Mouse (Mus musculus) CH12.LX (cell line): ENCODE results near the gene Tns3. TPM values are rescaled to one million over a fixed set of nuclear protein-coding genes. Genes with fewer than 3 reads are reported as not detected.

ENCODE experiments used
- DNase-seq: peaks from one replicate; pipeline ENCODE4 v3.0.0-alpha.2; 2013; ENCODE audit errors: extremely low read depth
- H3K27ac ChIP-seq: 2 replicates; pipeline ENCODE4 v1.5.1; 2012; ENCODE audit warnings: low read depth, mild to moderate bottlenecking, control low read depth, moderate library complexity; ENCODE audit not compliant: insufficient read depth
- H3K27me3 ChIP-seq: replicated peaks from 2 replicates; pipeline ENCODE3; 2012; ENCODE audit warnings: inconsistent platforms
- H3K36me3 ChIP-seq, 2 experiments: replicated peaks in 1 of 2; 2 replicates each; pipeline versions ENCODE3 to v1.6.1; 2012; ENCODE audit warnings: inconsistent platforms in 1 of 2, low read length in 1 of 2, mild to moderate bottlenecking in 1 of 2, mixed read lengths in 1 of 2, moderate library complexity in 1 of 2; ENCODE audit not compliant: control insufficient read depth in 1 of 2, insufficient read depth in 1 of 2
- H3K4me1 ChIP-seq, 2 experiments: 2 replicates each; pipeline ENCODE4 v1.6.1; 2012; ENCODE audit warnings: inconsistent platforms in 1 of 2, moderate library complexity in 1 of 2; ENCODE audit not compliant: insufficient read depth in 2 of 2, control insufficient read depth in 1 of 2
- H3K4me2 ChIP-seq: 2 replicates; pipeline ENCODE4 v1.6.1; 2012; ENCODE audit warnings: low read depth, mild to moderate bottlenecking, control low read depth; ENCODE audit not compliant: poor library complexity, insufficient read depth, severe bottlenecking
- H3K4me3 ChIP-seq, 3 experiments: fragments of 150-350 bp in 1 of 3; sonication (generic) in 1 of 3; replicated peaks in 1 of 3; 2 replicates each; pipeline versions ENCODE3 to v1.5.1; 2011 to 2012; ENCODE audit warnings: low read depth in 2 of 3, low read length in 2 of 3, mild to moderate bottlenecking in 2 of 3, moderate library complexity in 2 of 3, control low read depth in 1 of 3, improper control_type of control experiment in 1 of 3, inconsistent platforms in 1 of 3, mixed read lengths in 1 of 3; ENCODE audit not compliant: poor library complexity in 1 of 3
- H3K79me2 ChIP-seq: replicated peaks from 2 replicates; pipeline ENCODE4 v1.6.1; 2012; ENCODE audit warnings: mild to moderate bottlenecking, moderate library complexity; ENCODE audit not compliant: control insufficient read depth, poor library complexity, insufficient read depth, severe bottlenecking; ENCODE audit errors: extremely low read depth
- H3K9ac ChIP-seq: 2 replicates; pipeline ENCODE4 v1.6.1; 2012; ENCODE audit warnings: low read depth, mild to moderate bottlenecking, control low read depth, moderate library complexity; ENCODE audit not compliant: insufficient read depth
- H3K9me3 ChIP-seq: replicated peaks from 2 replicates; pipeline ENCODE3; 2012; ENCODE audit warnings: low read length, inconsistent platforms, mixed read lengths
- CHD1 ChIP-seq: IDR thresholded peaks from 2 replicates; pipeline ENCODE4 v1.6.1; 2012; ENCODE audit warnings: low read depth, low read length, improper control_type of control experiment, inconsistent platforms
- CTCF ChIP-seq, 2 experiments: IDR thresholded peaks in 1 of 2; conservative IDR thresholded peaks in 1 of 2; 2 replicates each; pipeline ENCODE4 v1.5.1; 2011 to 2012; ENCODE audit warnings: low read depth in 2 of 2, low read length in 2 of 2, improper control_type of control experiment in 1 of 2, inconsistent platforms in 1 of 2, mild to moderate bottlenecking in 1 of 2, moderate library complexity in 1 of 2
- E2F4 ChIP-seq: IDR thresholded peaks from 2 replicates; pipeline ENCODE4 v1.6.1; 2011; ENCODE audit warnings: low read depth, low read length, improper control_type of control experiment; ENCODE audit not compliant: insufficient replicate concordance
- ELF1 ChIP-seq: IDR thresholded peaks from 2 replicates; pipeline ENCODE4 v1.6.1; 2014; ENCODE audit warnings: low read depth, mild to moderate bottlenecking, inconsistent platforms, low read length, improper control_type of control experiment
- EP300 ChIP-seq: IDR thresholded peaks from 2 replicates; pipeline ENCODE4 v1.6.1; 2011; ENCODE audit warnings: low read length, improper control_type of control experiment
- ETS1 ChIP-seq: conservative IDR thresholded peaks from 2 replicates; pipeline ENCODE4 v1.6.1; 2012; ENCODE audit warnings: low read depth, mild to moderate bottlenecking, inconsistent platforms, low read length, improper control_type of control experiment, moderate library complexity
- GABPA ChIP-seq: IDR thresholded peaks from 2 replicates; pipeline ENCODE4 v1.6.1; 2012; ENCODE audit warnings: low read depth, low read length, improper control_type of control experiment, inconsistent platforms; ENCODE audit not compliant: insufficient replicate concordance
- HCFC1 ChIP-seq: IDR thresholded peaks from 2 replicates; pipeline ENCODE4 v1.6.1; 2012; ENCODE audit warnings: low read depth, mild to moderate bottlenecking, inconsistent platforms, low read length, improper control_type of control experiment
- JUND ChIP-seq: conservative IDR thresholded peaks from 2 replicates; pipeline ENCODE4 v1.6.1; 2011; ENCODE audit warnings: low read depth, low read length, improper control_type of control experiment
- KAT2A ChIP-seq: IDR thresholded peaks from 2 replicates; pipeline ENCODE4 v1.6.1; 2012; ENCODE audit warnings: low read length, improper control_type of control experiment, inconsistent platforms; ENCODE audit not compliant: insufficient replicate concordance
- MAFK ChIP-seq: IDR thresholded peaks from 2 replicates; pipeline ENCODE4 v1.6.1; 2011; ENCODE audit warnings: low read length, improper control_type of control experiment; ENCODE audit not compliant: insufficient replicate concordance
- MAX ChIP-seq: IDR thresholded peaks from 2 replicates; pipeline ENCODE4 v1.6.1; 2011; ENCODE audit warnings: low read length, improper control_type of control experiment
- MXI1 ChIP-seq: IDR thresholded peaks from 2 replicates; pipeline ENCODE4 v1.6.1; 2011; ENCODE audit warnings: mild to moderate bottlenecking, low read depth, low read length, improper control_type of control experiment
- NRF1 ChIP-seq: IDR thresholded peaks from 2 replicates; pipeline ENCODE4 v1.6.1; 2014; ENCODE audit warnings: low read depth, mild to moderate bottlenecking, inconsistent platforms, low read length, improper control_type of control experiment, moderate library complexity
- PAX5 ChIP-seq: IDR thresholded peaks from 2 replicates; pipeline ENCODE4 v1.6.1; 2012; ENCODE audit warnings: low read length, inconsistent platforms, mixed read lengths
- SIN3A ChIP-seq: IDR thresholded peaks from 2 replicates; pipeline ENCODE4 v1.6.1; 2012; ENCODE audit warnings: low read length, improper control_type of control experiment, inconsistent platforms
- SMC3 ChIP-seq: IDR thresholded peaks from 2 replicates; pipeline ENCODE4 v1.6.1; 2011; ENCODE audit warnings: low read depth, low read length, improper control_type of control experiment
- TBP ChIP-seq: conservative IDR thresholded peaks from 2 replicates; pipeline ENCODE4 v1.6.1; 2011; ENCODE audit warnings: low read depth, low read length, improper control_type of control experiment
- TCF12 ChIP-seq: IDR thresholded peaks from 2 replicates; pipeline ENCODE4 v1.6.1; 2014; ENCODE audit warnings: low read depth, mild to moderate bottlenecking, inconsistent platforms, low read length, improper control_type of control experiment
- UBTF ChIP-seq: IDR thresholded peaks from 2 replicates; pipeline ENCODE4 v1.6.1; 2012; ENCODE audit warnings: low read depth, mild to moderate bottlenecking, inconsistent platforms, low read length, improper control_type of control experiment, moderate library complexity
- USF1 ChIP-seq: IDR thresholded peaks from 2 replicates; pipeline ENCODE4 v1.6.1; 2014; ENCODE audit warnings: low read depth, mild to moderate bottlenecking, inconsistent platforms, low read length, improper control_type of control experiment
- USF2 ChIP-seq: conservative IDR thresholded peaks from 2 replicates; pipeline ENCODE4 v1.6.1; 2011; ENCODE audit warnings: low read depth, low read length, improper control_type of control experiment
- ZC3H11A ChIP-seq: IDR thresholded peaks from 2 replicates; pipeline ENCODE4 v1.6.1; 2012; ENCODE audit warnings: low read depth, mild to moderate bottlenecking, inconsistent platforms, low read length, improper control_type of control experiment
- ZKSCAN1 ChIP-seq: IDR thresholded peaks from 2 replicates; pipeline ENCODE4 v1.6.1; 2012; ENCODE audit warnings: low read depth, inconsistent platforms, low read length, improper control_type of control experiment, borderline replicate concordance
- ZMIZ1 ChIP-seq: IDR thresholded peaks from 2 replicates; pipeline ENCODE4 v1.6.1; 2012; ENCODE audit warnings: low read depth, mild to moderate bottlenecking, inconsistent platforms, low read length, improper control_type of control experiment
- dilution Hi-C: fragments of 300-500 bp; cut with MboI; formaldehyde crosslinking; loops from 2 replicates; pipeline ENCODE4 v1.14.3; 2020; ENCODE audit warnings: low sequenced_read_pairs; ENCODE audit not compliant: extremely low pct_unique_long_range_greater_than_20kb, extremely low pct_ligation_motif_present
- in situ Hi-C: fragments of 300-500 bp; cut with MboI; formaldehyde crosslinking; loops from 3 replicates; pipeline ENCODE4 v1.14.3; 2019; ENCODE audit warnings: low sequenced_read_pairs, low pct_ligation_motif_present, low pct_unique_long_range_greater_than_20kb, mixed read lengths
- polyA plus RNA-seq: library from polyadenylated mRNA; unstranded; fragments of >175 nt; gene quantifications from 2 replicates; pipeline ENCODE4 v1.2.1, GENCODE M21; 2012; ENCODE audit warnings: low read depth; ENCODE audit not compliant: insufficient read length
- total RNA-seq, 2 experiments: library from RNA; depleted of rRNA; stranded (reverse); fragments of 300-350 nt in 1 of 2; fragments of >200 nt in 1 of 2; gene quantifications; 2 replicates each; pipeline ENCODE4 v1.2.3; 2012 to 2014

Tns3 gene
- total and polyA plus RNA-seq, 3 experiments, result 0.03 to 1.3 (median 0.33) TPM

DNA sequence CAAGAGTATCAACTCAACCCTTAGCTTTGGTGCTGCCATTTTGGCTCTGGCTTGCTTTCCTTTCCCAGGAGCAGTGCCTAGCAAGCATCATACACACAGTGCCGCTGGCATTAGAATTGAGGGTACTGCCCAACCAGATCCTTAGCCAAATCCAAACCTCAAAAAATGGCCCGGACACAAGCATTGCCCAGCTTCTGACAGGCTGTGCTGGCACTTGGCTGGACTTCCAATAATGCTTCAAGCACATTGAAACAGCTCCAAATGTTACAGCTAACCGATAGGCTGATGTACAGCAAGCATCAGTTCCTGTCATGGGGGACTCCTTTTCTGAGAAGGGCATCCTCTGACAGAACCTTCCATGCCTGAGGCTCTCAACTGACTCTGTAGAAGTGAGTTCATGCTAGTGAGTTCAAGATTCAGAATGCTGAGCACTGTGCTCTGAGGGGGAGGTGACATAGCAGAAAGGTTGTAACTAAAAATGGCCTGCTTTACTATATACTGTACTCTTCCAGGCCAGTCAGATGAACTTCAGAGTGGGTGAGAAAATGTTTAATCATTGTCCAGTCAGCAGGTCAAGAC, 201.4 kb downstream of the Tns3 start:
- H3K9ac ChIP-seq, result no peak overlapping the region
- no peaks in the 10 kb centered on the region for H3K79me2 ChIP-seq
- no peak for DNase-seq
- H3K36me3 ChIP-seq, result no peaks in the 10 kb centered on the region
- no peaks in the 10 kb centered on the region for H3K9me3 ChIP-seq
- TF ChIP-seq MAFK (no peak), TBP (no peak), MAX (no peak), TCF12 (no peak), EP300 (no peak), ZMIZ1 (no peak), JUND (no peak), SIN3A (no peak), USF2 (no peak), NRF1 (no peak), PAX5 (no peak), CTCF (conservative IDR thresholded peaks at IDR 0.05 in 1 of 2, IDR thresholded peaks at IDR 0.05 in 1 of 2; ENCODE audit: low read depth in 2 of 2, low read length in 2 of 2) (no peak)
- in situ Hi-C loops, result no loop called here
- no peak overlapping the region for H3K27ac ChIP-seq
- peaks cover 94% of the 10 kb centered on the region for H3K27me3 ChIP-seq
- H3K4me2 ChIP-seq, result no peak overlapping the region
- no peaks in the 10 kb centered on the region for H3K4me1 ChIP-seq
- dilution Hi-C loops, result no loop called here
- no peak overlapping the region for H3K4me3 ChIP-seq

DNA sequence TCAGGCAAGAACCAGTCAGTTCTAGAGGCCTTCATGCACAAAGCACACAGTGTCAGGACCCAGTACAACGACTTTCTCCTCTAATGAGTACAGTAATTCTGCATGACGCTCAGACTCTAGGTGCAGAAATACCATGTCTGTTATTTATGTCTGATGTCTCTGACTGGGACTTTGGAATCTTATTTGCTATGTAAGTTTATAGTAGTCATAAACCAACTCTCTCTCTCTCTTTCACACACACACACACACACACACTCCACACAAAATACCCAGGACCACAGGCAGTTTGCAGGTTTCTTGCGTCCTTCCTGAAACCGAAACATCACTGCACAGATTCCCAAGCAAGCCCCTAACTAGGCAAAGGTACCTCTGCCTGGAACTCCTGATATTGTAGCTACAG, 203.5 kb downstream of the Tns3 start:
- H3K36me3 ChIP-seq, result no peaks in the 10 kb centered on the region
- no peak for TF ChIP-seq ETS1
- no peak for TF ChIP-seq ZMIZ1
- TF ChIP-seq MAX, result no peak
- no peak for TF ChIP-seq ZC3H11A
- TF ChIP-seq MXI1, result no peak
- no peak for TF ChIP-seq CTCF (conservative IDR thresholded peaks at IDR 0.05 in 1 of 2, IDR thresholded peaks at IDR 0.05 in 1 of 2; ENCODE audit: low read depth in 2 of 2, low read length in 2 of 2)
- no peak for TF ChIP-seq HCFC1
- no peak for TF ChIP-seq E2F4
- no peak for TF ChIP-seq USF1
- no peak for TF ChIP-seq GABPA
- no peak for TF ChIP-seq ELF1
- no peak for TF ChIP-seq SMC3
- TF ChIP-seq ZKSCAN1, result no peak
- no peak for TF ChIP-seq CHD1
- TF ChIP-seq TBP, result no peak
- TF ChIP-seq UBTF, result no peak
- TF ChIP-seq EP300, result no peak
- TF ChIP-seq JUND, result no peak
- TF ChIP-seq KAT2A, result no peak
- DNase-seq, result no peak
- no peak overlapping the region for H3K27ac ChIP-seq
- no peaks in the 10 kb centered on the region for H3K9me3 ChIP-seq
- no peak overlapping the region for H3K9ac ChIP-seq
- no peaks in the 10 kb centered on the region for H3K4me1 ChIP-seq
- H3K4me3 ChIP-seq, result no peak overlapping the region
- no peak overlapping the region for H3K4me2 ChIP-seq
- in situ Hi-C loops, result no loop called here
- peaks cover 96% of the 10 kb centered on the region for H3K27me3 ChIP-seq
- no peaks in the 10 kb centered on the region for H3K79me2 ChIP-seq
- dilution Hi-C loops, result no loop called here
